Mouse (Mus musculus) hindbrain, embryonic 14.5 days (tissue): ENCODE measurements around the gene Wdr63. TPM values are rescaled to one million over a fixed set of nuclear protein-coding genes. Genes with fewer than 3 reads are reported as not detected.

Experiments used
- ATAC-seq: fragments of 200-750 bp; cut with Nextera tagmentation; 2 replicates; pipeline ENCODE4 v1.8.0; 2017; ENCODE audit warnings: moderate number of reproducible peaks, mild to moderate bottlenecking, moderate TSS enrichment, moderate library complexity; ENCODE audit not compliant: low FRiP score
- DNase-seq: peaks from one replicate; pipeline ENCODE4 v3.0.0-alpha.2; 2015; ENCODE audit warnings: low spot score
- H3K27ac ChIP-seq: fragments of 300-500 bp; sonication (generic); 2 replicates; pipeline ENCODE4 v1.5.1; 2014; ENCODE audit warnings: mild to moderate bottlenecking, moderate library complexity
- H3K27me3 ChIP-seq: fragments of 300-500 bp; sonication (generic); 2 replicates; pipeline ENCODE4 v1.6.1; 2014; ENCODE audit warnings: mild to moderate bottlenecking, low read length, mixed read lengths; ENCODE audit not compliant: control insufficient read depth, insufficient read depth
- H3K36me3 ChIP-seq: fragments of 300-500 bp; sonication (generic); replicated peaks from 2 replicates; pipeline ENCODE4 v1.6.1; 2014; ENCODE audit not compliant: control insufficient read depth, insufficient read depth
- H3K4me1 ChIP-seq: fragments of 300-500 bp; sonication (generic); replicated peaks from 2 replicates; pipeline ENCODE4 v1.6.1; 2014; ENCODE audit warnings: antibody characterized with exemption, low read length, mixed read lengths; ENCODE audit not compliant: control insufficient read depth, insufficient read depth
- H3K4me2 ChIP-seq: fragments of 300-500 bp; sonication (generic); replicated peaks from 2 replicates; pipeline ENCODE4 v1.6.1; 2014; ENCODE audit warnings: mild to moderate bottlenecking, moderate library complexity
- H3K4me3 ChIP-seq: fragments of 300-500 bp; sonication (generic); replicated peaks from 2 replicates; pipeline ENCODE4 v1.5.1; 2014; ENCODE audit warnings: mild to moderate bottlenecking, low read length
- H3K9ac ChIP-seq: fragments of 300-500 bp; sonication (generic); 2 replicates; pipeline ENCODE4 v1.6.1; 2014
- H3K9me3 ChIP-seq: fragments of 300-500 bp; sonication (generic); 2 replicates; pipeline ENCODE4 v1.6.1; 2016; ENCODE audit warnings: low read length; ENCODE audit not compliant: control insufficient read depth
- WGBS: fragments of 180-500 bp; shearing (Covaris S2); extraction: QIAGEN DNeasy Blood & Tissue Kit; methylation state at CpG from one replicate; pipeline ENCODE4 v1.1.7; 2014; 5-methylcytosine and 5-hydroxymethylcytosine counted together
- polyA plus RNA-seq: library from polyadenylated mRNA; unstranded; fragments of >200 nt; fragmentation: Nextera tagmentation; extraction: Ambion mirVana; gene quantifications from 2 replicates; pipeline ENCODE4 v1.2.1, GENCODE M21; 2014

Gene Wdr63
- polyA plus RNA-seq, 1 experiment from 2014 or later, result 2.8 TPM

- Histone ChIP-seq H3K9me3 (no peaks in the 10 kb centered on the region), H3K27ac (no peak overlapping the region), H3K9ac (no peak overlapping the region), H3K4me3 (peak overlapping the region; percentile 23), H3K27me3 (peaks cover 28% of the 10 kb centered on the region), H3K4me2 (peak overlapping the region; percentile 54), H3K36me3 (no peaks in the 10 kb centered on the region), H3K4me1 (peaks cover 8% of the 10 kb centered on the region)
- WGBS, result under 1% methylated on average over 26 of the region's 26 CpGs
- DNase-seq, result no peak
- ATAC-seq, result peak; percentile 2; the same call in 1 of the 2 replicates
These were observed 42.1 kb upstream of the Wdr63 start for GRCm38 (mm10) chr3:146150058-146150400.

- Histone ChIP-seq H3K9ac (no peak within 1 kb of the TSS), H3K4me1 (peaks cover 8% of the 10 kb centered on the region), H3K27me3 (peaks cover 28% of the 10 kb centered on the region), H3K4me3 (peak within 1 kb of the TSS; percentile 23), H3K9me3 (no peaks in the 10 kb centered on the region), H3K36me3 (no peaks in the 10 kb centered on the region), H3K4me2 (peak within 1 kb of the TSS; percentile 54), H3K27ac (no peak within 1 kb of the TSS)
- ATAC-seq (peak; percentile 53; the same call in 1 of the 2 replicates), DNase-seq (no peak)
- WGBS, result 12% methylated on average over 34 of the region's 34 CpGs
These were observed 41.5 kb upstream of the Wdr63 start, which contains the start of gene Mcoln2 for GRCm38 (mm10) chr3:146149156-146150057. Mcoln2 (plus strand) TSS chr3:146149833.

GRCm38 (mm10) chr3:146146131-146146530 is 38.2 kb upstream of the Wdr63 start:
- Histone ChIP-seq H3K9me3 (no peaks in the 10 kb centered on the region), H3K36me3 (no peaks in the 10 kb centered on the region), H3K27ac (no peak overlapping the region), H3K9ac (no peak overlapping the region), H3K4me1 (peaks cover 8% of the 10 kb centered on the region; the same call in 1 of the 2 replicates), H3K27me3 (peaks cover 18% of the 10 kb centered on the region), H3K4me2 (no peak overlapping the region), H3K4me3 (no peak overlapping the region)
- WGBS, result 76% methylated on average over 5 of the region's 5 CpGs
- DNase-seq (no peak), ATAC-seq (no peak)

- Histone ChIP-seq H3K4me2 (no peak overlapping the region), H3K9ac (no peak overlapping the region), H3K27ac (no peak overlapping the region), H3K4me1 (peaks cover 6% of the 10 kb centered on the region; the same call in 1 of the 2 replicates), H3K27me3 (peaks cover 12% of the 10 kb centered on the region), H3K9me3 (no peaks in the 10 kb centered on the region), H3K4me3 (no peak overlapping the region), H3K36me3 (no peaks in the 10 kb centered on the region)
- WGBS, result 58% methylated on average over 5 of the region's 5 CpGs
- ATAC-seq (no peak), DNase-seq (no peak)
These were observed 37.6 kb upstream of the Wdr63 start for GRCm38 (mm10) chr3:146145501-146145900.

- H3K9me3 ChIP-seq, result no peaks in the 10 kb centered on the region
- WGBS, result 77% methylated on average over 7 of the region's 7 CpGs
- no peak for ATAC-seq
- H3K36me3 ChIP-seq, result no peaks in the 10 kb centered on the region
- H3K4me3 ChIP-seq, result no peak overlapping the region
- no peak for DNase-seq
- no peak overlapping the region for H3K9ac ChIP-seq
- H3K4me2 ChIP-seq, result no peak overlapping the region
- no peak overlapping the region for H3K27ac ChIP-seq
- H3K27me3 ChIP-seq, result no peaks in the 10 kb centered on the region
- no peaks in the 10 kb centered on the region for H3K4me1 ChIP-seq
These were observed 34.6 kb upstream of the Wdr63 start for GRCm38 (mm10) chr3:146142523-146142922.

- Histone ChIP-seq H3K9ac (no peak overlapping the region), H3K9me3 (no peaks in the 10 kb centered on the region), H3K4me1 (no peaks in the 10 kb centered on the region), H3K4me3 (no peak overlapping the region), H3K36me3 (no peaks in the 10 kb centered on the region), H3K27me3 (no peaks in the 10 kb centered on the region), H3K27ac (no peak overlapping the region), H3K4me2 (no peak overlapping the region)
- WGBS, result 96% methylated on average over 7 of the region's 7 CpGs
- DNase-seq, result no peak
- ATAC-seq, result no peak
These were observed 32.3 kb upstream of the Wdr63 start for GRCm38 (mm10) chr3:146140276-146140675.

GRCm38 (mm10) chr3:146136422-146136821 is 28.5 kb upstream of the Wdr63 start:
- Histone ChIP-seq H3K27me3 (no peaks in the 10 kb centered on the region), H3K4me1 (no peaks in the 10 kb centered on the region), H3K36me3 (no peaks in the 10 kb centered on the region), H3K27ac (no peak overlapping the region), H3K9ac (no peak overlapping the region), H3K4me3 (no peak overlapping the region), H3K4me2 (no peak overlapping the region), H3K9me3 (no peaks in the 10 kb centered on the region)
- 43% methylated on average over 10 of the region's 10 CpGs for WGBS
- DNase-seq (no peak), ATAC-seq (no peak)

GRCm38 (mm10) chr3:146135417-146135816 is 27.5 kb upstream of the Wdr63 start:
- Histone ChIP-seq H3K4me3 (no peak overlapping the region), H3K27ac (no peak overlapping the region), H3K4me1 (no peaks in the 10 kb centered on the region), H3K4me2 (no peak overlapping the region), H3K27me3 (no peaks in the 10 kb centered on the region), H3K36me3 (no peaks in the 10 kb centered on the region), H3K9ac (no peak overlapping the region), H3K9me3 (no peaks in the 10 kb centered on the region)
- ATAC-seq (no peak), DNase-seq (no peak)
- WGBS, result 94% methylated on average over 2 of the region's 2 CpGs

- Histone ChIP-seq H3K4me2 (no peak overlapping the region), H3K9me3 (no peaks in the 10 kb centered on the region), H3K9ac (no peak overlapping the region), H3K4me1 (no peaks in the 10 kb centered on the region), H3K4me3 (no peak overlapping the region), H3K36me3 (no peaks in the 10 kb centered on the region), H3K27ac (no peak overlapping the region), H3K27me3 (no peaks in the 10 kb centered on the region)
- no peak for DNase-seq
- ATAC-seq, result no peak
- WGBS, result 82% methylated on average over 9 of the region's 9 CpGs
These were observed 26.9 kb upstream of the Wdr63 start for GRCm38 (mm10) chr3:146134834-146135233.
